Mouse (Mus musculus) layer of hippocampus, adult 11-12 months (tissue): ENCODE results near the gene Zfp260.
"Not testable (repeated sequence)": the region's sequence is repeated elsewhere in the genome, so short reads cannot be mapped to it uniquely, and the experiment has no call there.

Source experiments
- DNase-seq: peaks from one replicate; pipeline ENCODE4 v3.0.0; 2022; ENCODE audit warnings: low spot score

Gene Zfp260

GRCm38 (mm10) chr7:30094646-30095429 is at the start of gene Zfp260:
Gene Zfp260, plus strand, starts transcription at chr7:30094777.
- peak; percentile 92 for DNase-seq

GRCm38 (mm10) chr7:30048126-30048525 is 46.5 kb upstream of the Zfp260 start:
- DNase-seq, result peak; percentile 29

- DNase-seq, result peak; percentile 92
These were observed 43.6 kb upstream of the Zfp260 start, which contains the start of gene Zfp14 for GRCm38 (mm10) chr7:30050882-30051548. Gene Zfp14, minus strand, starts transcription at chr7:30051380.

GRCm38 (mm10) chr7:30053591-30053990 is 41.0 kb upstream of the Zfp260 start:
- DNase-seq, result no peak

GRCm38 (mm10) chr7:30060341-30060740 is 34.2 kb upstream of the Zfp260 start:
- DNase-seq, result no peak

- DNase-seq, result no peak
These were observed 32.1 kb upstream of the Zfp260 start for GRCm38 (mm10) chr7:30062478-30062877.

GRCm38 (mm10) chr7:30064622-30065021 is 30.0 kb upstream of the Zfp260 start:
- DNase-seq, result no peak

GRCm38 (mm10) chr7:30072146-30073028 is 22.2 kb upstream of the Zfp260 start, which contains the start of gene Zfp82:
Gene Zfp82, minus strand, starts transcription at chr7:30072900.
- DNase-seq, result peak; percentile 84

DNA sequence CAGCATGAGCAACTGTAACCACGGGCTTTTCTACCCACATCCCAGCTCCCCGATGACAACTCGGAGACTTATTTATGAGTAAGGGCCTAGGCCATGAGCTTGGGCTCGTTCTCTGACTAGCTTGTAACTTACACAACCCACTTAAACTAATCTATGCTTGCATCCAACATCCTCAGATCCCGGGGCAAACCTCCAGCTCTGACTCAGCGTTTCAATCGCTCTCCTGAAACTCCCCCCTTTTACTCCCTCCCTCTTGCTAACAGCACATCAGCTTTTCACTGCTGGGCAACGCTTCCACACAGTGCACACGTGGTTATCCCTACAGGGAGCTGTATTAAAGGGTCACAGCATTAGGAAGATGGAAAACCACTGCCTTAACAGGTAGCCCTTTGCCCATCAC is 8.1 kb upstream of the Zfp260 start:
- no peak for DNase-seq

DNA sequence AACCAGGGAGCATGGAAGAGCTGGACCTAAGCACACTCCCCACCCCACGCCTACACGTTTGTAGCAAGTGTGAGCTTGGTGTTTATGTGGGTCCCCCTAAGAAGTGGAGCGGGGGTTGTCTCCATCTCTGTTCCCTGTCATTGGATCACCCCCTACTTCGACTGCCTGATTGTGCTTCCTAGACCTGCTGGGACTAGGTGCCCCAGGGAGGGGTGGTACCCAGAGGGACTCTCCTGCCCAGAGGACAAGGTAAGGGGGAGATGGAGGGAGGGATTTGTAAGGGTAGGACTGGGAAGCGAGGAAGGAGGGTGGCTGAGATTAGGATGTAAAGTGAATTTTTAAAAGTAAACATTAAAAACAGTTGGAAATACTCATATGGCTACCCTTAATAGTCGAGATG is 5.2 kb upstream of the Zfp260 start:
- no peak for DNase-seq

DNA sequence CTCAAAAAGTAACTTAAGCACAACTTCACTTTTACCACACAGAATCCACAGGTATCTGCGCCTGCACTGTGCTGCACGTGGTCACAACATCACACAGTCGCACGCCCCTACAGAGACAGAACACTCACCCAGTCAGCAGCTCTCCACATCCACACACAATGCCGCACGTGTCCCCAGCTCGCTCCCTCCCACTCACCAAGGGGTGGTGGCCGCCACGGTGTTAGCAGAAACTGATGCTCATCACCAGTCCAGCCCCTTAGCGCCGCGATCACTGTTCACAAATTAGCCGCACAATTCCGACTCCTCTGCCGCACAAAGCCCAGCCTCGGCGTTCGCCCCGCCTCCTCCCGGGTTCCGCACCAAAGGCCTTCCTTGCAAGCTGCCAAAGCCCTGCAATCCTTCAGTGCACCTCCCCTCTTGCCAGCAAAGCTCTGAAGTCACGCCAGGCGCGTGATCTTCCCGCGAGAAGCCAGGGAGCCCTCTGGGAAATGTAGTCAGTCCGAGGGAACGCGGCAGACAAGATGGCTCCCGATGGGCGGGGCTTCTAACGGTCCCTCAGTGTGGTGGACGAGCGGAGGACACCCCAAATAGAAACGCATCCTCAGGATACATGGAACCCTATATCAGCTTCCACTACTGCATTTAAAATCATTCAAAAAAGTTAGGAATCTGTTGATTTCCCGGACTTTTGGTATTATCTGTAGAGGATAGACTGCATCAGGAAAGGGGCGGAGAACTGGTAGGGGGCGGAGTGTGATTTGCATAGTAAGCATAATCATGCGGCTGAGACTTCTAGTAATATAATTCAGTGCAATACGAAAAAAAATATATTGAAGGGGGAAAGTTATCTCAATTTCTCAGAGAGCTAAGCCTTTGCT is 4.2 kb upstream of the Zfp260 start, which contains the start of the genes Gm26920 and Zfp566:
Gm26920 (minus strand) TSS at position 319 of the 878 bp plus-strand sequence.
Zfp566 (minus strand) TSS at position 436 of the 878 bp plus-strand sequence.
- peak; percentile 97 for DNase-seq

DNA sequence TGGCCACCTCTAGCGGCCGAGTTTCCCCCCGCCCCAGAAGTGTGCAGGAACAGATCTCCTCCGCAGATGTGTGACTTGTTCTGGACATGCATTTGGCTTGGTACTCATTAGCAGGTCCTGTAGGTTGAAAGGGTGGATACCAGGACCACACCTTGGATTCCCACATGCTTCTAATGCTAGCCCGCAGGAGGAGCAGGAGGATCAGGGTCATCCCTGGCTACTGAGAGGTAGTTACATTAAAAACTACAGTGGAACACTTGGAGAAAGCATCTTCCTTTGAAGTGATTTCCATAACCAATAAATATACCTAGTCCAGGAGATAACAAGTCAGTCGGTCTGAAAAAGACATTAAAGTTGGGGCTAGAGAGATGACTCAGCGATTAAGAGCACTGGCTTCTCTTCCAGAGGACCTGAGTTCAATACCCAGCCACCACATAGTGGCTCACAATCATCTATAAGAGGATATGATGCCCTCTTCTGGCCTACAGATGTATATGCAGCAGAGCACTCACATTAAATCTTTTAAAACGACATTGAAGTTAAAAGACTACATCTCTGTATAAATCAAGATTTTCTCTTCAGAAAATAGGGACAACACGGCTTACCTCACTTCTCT is 3.5 kb upstream of the Zfp260 start:
- DNase-seq, result no peak

DNA sequence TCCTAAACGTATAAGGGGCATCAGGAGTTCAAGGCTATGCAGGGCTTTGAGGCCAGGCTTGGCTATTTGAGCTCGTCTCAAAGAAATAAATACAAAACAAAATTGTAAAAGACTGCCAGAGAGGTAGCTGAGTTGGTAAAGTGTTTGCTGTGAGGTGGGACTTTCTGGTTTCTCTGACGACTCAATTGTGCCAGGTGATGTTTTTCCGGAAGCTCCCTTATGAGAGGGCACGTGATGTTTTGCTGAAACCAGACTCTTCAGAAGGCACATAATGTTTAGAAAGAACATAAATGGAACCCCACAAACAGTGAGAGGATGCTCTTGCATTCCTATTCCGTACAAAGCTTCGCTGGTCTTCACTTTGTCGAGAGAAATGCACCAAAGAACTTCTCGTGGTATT is 1.9 kb upstream of the Zfp260 start:
- DNase-seq, result no peak

DNA sequence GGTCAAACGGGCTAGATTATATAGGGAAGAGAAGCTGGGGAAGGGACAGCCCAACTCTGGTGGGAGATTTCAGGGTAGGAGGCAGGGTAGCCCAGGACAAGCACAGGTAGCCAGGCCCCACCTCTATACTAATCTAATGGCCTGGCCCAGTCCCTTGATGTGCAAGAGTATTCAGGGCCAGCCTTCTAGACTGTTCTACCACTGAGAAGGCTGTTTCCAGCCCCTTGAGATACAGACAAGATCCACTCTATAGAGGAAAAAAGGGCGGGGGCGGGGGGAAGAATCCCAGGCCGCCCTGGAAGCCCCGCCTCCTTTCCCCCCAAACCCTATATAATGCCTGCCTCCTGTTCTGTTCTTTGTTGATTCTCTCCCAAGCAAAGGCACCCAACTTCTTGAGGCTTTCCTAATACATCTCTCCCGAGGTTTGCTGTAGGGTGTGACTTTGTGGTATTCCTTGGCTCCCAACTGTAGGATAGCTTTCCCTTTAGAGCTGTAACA is 610 bp upstream of the Zfp260 start:
- DNase-seq, result no peak

GRCm38 (mm10) chr7:30095551-30096125 is 1.1 kb downstream of the Zfp260 start:
- no peak for DNase-seq

- peak; percentile 86 for DNase-seq
These were observed 4.7 kb downstream of the Zfp260 start for GRCm38 (mm10) chr7:30099297-30099696.

DNA sequence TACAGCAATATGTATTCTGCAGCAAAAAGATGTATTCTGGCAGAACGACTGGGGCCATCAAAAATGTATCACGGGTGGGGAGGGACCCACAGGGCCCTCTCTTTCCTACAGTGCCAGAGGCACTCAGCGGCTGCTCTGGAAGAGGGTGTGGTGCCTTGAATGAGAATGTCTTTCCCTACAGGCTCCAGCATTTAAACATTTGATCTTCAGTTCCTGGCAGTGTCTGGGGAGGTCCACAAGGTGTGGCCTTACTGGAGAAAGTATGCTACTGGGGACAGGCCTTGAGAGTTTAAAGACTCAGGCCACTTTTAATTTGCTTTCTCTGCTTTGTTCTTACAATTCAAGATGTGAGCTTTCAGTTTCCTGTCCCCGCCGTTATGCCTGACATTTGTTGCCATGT is 21.5 kb downstream of the Zfp260 start:
- no peak for DNase-seq

GRCm38 (mm10) chr7:30117935-30118334 is 23.4 kb downstream of the Zfp260 start:
- DNase-seq, result not testable (repeated sequence)

- peak; percentile 90 for DNase-seq
These were observed 27.0 kb downstream of the Zfp260 start, which contains the start of gene Zfp382 for GRCm38 (mm10) chr7:30121308-30122187. Gene Zfp382, plus strand, starts transcription at chr7:30121942.
